Mouse (Mus musculus): ENCODE measurements around the gene Gm49486. TPM values are rescaled to one million over a fixed set of nuclear protein-coding genes. Genes with fewer than 3 reads are reported as not detected.

The Gm49486 gene
- total RNA-seq, 2 experiments from 2014 or later: 0.20 TPM; not detected in 1

GRCm38 (mm10) chr15:79306043-79306637 is 76.9 kb downstream of the Gm49486 start:
- no peak for ATAC-seq (ENCODE audit: poor library complexity, severe bottlenecking)

Other genes with a start within 250 kb of the Gm49486 start
- 47.9 and 51.3 TPM in 2 replicates for gene H1f0, start 200.9 kb upstream of the Gm49486 start, total RNA-seq (2015)
- gene H1f0, start 200.9 kb upstream of the Gm49486 start, total RNA-seq (2017): 87.2 and 90.0 TPM in 2 replicates
- gene Galr3, start 187.5 kb upstream of the Gm49486 start, total RNA-seq (2015): not detected in 2 replicates
- not detected in 2 replicates for gene Galr3, start 187.5 kb upstream of the Gm49486 start, total RNA-seq (2017)
- 13.5 and 14.3 TPM in 2 replicates for gene Ankrd54, start 166.5 kb upstream of the Gm49486 start, total RNA-seq (2015)
- 10.3 and 11.2 TPM in 2 replicates for gene Ankrd54, start 166.5 kb upstream of the Gm49486 start, total RNA-seq (2017)
- 110 and 116 TPM in 2 replicates for gene Eif3l, start 154.2 kb upstream of the Gm49486 start, total RNA-seq (2015)
- 153 and 155 TPM in 2 replicates for gene Eif3l, start 154.2 kb upstream of the Gm49486 start, total RNA-seq (2017)
- gene Micall1, start 120.5 kb upstream of the Gm49486 start, total RNA-seq (2015): 4.4 and 6.1 TPM in 2 replicates
- 3.6 and 6.3 TPM in 2 replicates for gene Micall1, start 120.5 kb upstream of the Gm49486 start, total RNA-seq (2017)
- 46.0 and 49.2 TPM in 2 replicates for gene Polr2f, start 88.4 kb upstream of the Gm49486 start, total RNA-seq (2015)
- gene Polr2f, start 88.4 kb upstream of the Gm49486 start, total RNA-seq (2017): 39.6 and 54.1 TPM in 2 replicates
- gene 1700088E04Rik, start 88.1 kb upstream of the Gm49486 start, total RNA-seq (2015): not detected in 2 replicates
- gene 1700088E04Rik, start 88.1 kb upstream of the Gm49486 start, total RNA-seq (2017): not detected in 2 replicates
- gene Sox10, start 64.2 kb upstream of the Gm49486 start, total RNA-seq (2015): not detected in 2 replicates
- gene Sox10, start 64.2 kb upstream of the Gm49486 start, total RNA-seq (2017): not detected in 2 replicates
- 2.8 and 3.0 TPM in 2 replicates for gene Pick1, start 218 bp upstream of the Gm49486 start, total RNA-seq (2015)
- gene Pick1, start 218 bp upstream of the Gm49486 start, total RNA-seq (2017): 4.5 and 5.1 TPM in 2 replicates
- gene Slc16a8, start 25.4 kb downstream of the Gm49486 start, total RNA-seq (2015): not detected in 2 replicates
- not detected in 2 replicates for gene Slc16a8, start 25.4 kb downstream of the Gm49486 start, total RNA-seq (2017)
- not detected in 2 replicates for gene Baiap2l2, start 56.1 kb downstream of the Gm49486 start, total RNA-seq (2015)
- not detected in 2 replicates for gene Baiap2l2, start 56.1 kb downstream of the Gm49486 start, total RNA-seq (2017)
- gene Pla2g6, start 99.0 kb downstream of the Gm49486 start, total RNA-seq (2015): 1.3 and 2.7 TPM in 2 replicates
- gene Pla2g6, start 99.0 kb downstream of the Gm49486 start, total RNA-seq (2017): 1.4 TPM in 2 replicates
- gene Maff, start 117.2 kb downstream of the Gm49486 start, total RNA-seq (2015): 1.7 and 5.4 TPM in 2 replicates
- 1.4 and 2.7 TPM in 2 replicates for gene Maff, start 117.2 kb downstream of the Gm49486 start, total RNA-seq (2017)
- 31.1 and 33.3 TPM in 2 replicates for gene Tmem184b, start 174.2 kb downstream of the Gm49486 start, total RNA-seq (2015)
- gene Tmem184b, start 174.2 kb downstream of the Gm49486 start, total RNA-seq (2017): 10.4 and 12.2 TPM in 2 replicates
- gene Csnk1e, start 226.2 kb downstream of the Gm49486 start, total RNA-seq (2015): 33.3 and 39.4 TPM in 2 replicates
- 29.3 and 32.0 TPM in 2 replicates for gene Csnk1e, start 226.2 kb downstream of the Gm49486 start, total RNA-seq (2017)